Mouse (Mus musculus): Measurements from ENCODE around the gene Gm49318.

Gene Gm49318

GRCm38 (mm10) chr9:22067195-22067594, 3.9 kb downstream of the Gm49318 start:
- no peak for DNase-seq

DNA sequence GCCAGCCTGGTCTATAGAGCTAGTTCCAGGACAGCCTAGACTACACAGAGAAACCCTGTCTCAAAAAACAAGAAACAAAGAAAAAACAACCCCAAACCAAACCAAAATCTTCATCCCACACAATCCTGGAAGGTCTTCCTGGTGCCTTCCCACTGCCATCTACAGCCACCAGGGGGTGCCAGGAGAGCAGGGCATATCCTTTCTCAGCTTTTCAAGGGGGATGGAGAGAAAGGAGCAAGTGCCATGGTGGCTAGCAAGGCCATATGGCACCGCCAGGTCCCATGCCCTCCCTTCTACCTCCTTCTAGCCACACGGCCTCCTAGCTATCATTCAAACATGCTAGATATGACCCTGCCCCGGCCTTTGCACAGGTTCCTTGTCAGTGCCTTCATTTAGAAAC, 4.6 kb downstream of the Gm49318 start:
- DNase-seq = peak; percentile 79

DNA sequence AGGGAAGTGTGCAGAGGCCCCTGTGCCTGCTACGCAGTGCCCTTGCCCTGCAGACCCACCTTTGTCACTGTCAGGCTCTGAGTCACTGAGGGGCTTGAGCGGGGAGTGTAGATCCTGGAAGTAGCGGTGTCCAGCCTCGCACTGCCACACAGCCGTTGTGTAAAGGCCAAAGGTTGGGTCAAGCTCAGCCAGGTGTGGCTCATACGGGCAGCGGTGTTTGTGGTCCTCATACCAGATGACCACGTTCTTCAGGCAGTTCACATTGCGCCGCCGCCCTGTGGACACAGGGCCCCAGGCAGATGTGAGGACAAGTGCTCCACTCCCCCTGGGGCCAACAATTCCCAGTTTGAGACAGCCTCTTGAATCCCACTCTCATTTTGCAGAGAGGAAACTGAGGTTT, 5.4 kb downstream of the Gm49318 start:
- no peak for DNase-seq

GRCm38 (mm10) chr9:22064341-22064740, 6.7 kb downstream of the Gm49318 start:
- no peak for DNase-seq

DNA sequence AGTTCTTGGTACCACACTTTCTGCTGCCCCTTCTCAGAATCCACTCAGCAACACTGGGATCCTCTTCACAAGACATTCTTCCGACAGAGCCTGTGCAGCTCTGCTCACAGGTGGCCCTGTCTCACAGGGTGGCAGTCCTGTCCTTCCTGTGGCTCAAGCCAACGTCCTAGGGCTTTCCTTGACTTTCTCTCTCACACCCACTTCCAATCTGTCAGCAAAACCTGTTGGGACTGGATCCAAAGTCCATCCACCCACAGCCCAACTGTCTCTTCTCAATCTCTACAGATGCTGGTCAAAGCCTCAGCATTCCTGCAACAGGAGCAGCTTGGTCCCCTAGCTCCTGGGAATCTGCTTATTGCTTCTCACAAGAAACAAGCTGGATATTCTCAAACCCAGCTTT, 9.7 kb downstream of the Gm49318 start:
- no peak for DNase-seq

GRCm38 (mm10) chr9:22058011-22058424, 13.0 kb downstream of the Gm49318 start:
- no peak for DNase-seq

DNA sequence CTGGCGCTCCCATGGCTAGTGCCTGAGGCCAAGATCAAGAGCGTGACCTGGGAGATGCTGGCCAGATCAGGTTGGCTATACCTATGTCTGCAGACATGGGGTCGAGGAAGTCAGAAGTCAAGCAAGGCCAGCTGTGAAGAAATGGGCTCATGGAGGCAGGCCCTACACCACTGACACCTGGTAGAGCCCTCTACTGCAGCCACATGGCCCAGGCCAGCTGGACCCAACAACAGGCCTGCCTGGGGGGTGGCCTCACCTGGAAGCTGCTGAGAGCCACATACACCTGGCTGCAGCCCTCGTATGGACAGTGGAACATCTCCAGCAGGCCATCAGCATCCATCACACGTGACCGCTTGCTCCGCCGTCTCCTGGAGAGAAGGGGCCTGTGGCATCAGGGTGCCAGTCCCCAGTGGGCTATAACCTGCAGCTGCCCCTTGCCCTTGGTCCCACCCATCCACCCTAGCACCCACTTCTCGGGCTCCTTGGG, 14.0 kb downstream of the Gm49318 start:
- no peak for DNase-seq

DNA sequence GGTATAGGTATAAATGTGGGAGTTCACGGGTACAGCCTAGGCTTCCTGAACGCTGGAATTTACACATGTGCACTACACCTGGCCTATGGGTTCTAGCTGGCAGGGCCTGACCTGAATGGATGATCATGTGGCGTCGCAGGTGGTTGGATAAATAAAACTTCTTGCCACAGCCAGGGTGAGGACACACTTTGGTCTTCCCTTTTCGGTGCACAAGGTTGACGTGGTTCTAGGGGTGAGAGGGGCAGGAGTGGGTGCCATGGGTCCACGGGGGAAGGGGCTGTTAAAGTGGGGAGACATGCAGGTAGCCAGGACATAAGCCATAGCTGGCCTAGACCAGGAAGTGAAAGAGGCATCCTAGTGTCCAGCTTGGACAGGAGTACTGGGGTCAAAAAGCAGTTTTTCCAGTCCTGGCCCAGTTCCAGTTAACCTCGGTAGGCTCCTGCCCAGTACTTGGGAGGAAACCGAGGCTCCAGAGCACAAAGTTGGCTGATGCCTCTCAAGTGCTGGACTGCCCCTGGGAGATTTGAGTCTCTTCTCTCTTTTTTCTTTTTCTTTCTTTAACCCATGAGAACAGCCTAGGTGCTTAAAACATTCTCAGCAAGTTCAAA, 14.7 kb downstream of the Gm49318 start:
- no peak for DNase-seq

- DNase-seq = no peak
Measured at GRCm38 (mm10) chr9:22055713-22056112, 15.3 kb downstream of the Gm49318 start.

DNA sequence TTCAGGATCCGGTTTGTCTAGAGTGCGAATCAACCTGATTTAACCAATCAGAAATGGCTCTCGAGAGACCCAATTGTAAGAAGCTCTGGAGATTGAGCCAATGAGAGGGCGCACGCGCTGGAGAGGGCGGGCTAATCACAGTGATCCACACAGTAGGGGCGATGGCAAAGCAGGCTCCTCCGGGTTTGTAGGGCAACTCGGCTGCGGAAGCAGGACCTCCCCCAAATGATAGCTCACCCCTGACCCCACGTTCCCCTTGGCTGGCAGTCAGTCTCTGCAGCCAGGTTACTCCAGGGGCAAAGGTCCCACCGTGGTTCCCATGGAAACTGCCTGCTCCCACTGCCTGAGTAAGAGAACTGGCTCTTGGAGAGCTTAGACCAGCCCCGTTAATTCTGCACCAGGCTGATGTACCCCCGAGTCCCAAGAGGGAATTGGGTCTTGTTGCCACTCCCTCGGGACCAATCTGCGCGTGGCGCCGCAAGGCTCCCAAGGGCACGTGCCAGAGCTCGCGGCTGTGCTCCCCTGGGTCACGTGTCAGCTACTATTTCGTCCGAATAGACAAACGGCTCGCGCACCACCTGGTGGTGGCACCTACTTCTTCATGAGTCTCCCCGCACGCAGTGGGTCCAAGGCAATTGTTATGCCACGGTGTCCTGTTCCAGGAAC, 16.5 kb downstream of the Gm49318 start:
- peak; percentile 78 for DNase-seq

DNA sequence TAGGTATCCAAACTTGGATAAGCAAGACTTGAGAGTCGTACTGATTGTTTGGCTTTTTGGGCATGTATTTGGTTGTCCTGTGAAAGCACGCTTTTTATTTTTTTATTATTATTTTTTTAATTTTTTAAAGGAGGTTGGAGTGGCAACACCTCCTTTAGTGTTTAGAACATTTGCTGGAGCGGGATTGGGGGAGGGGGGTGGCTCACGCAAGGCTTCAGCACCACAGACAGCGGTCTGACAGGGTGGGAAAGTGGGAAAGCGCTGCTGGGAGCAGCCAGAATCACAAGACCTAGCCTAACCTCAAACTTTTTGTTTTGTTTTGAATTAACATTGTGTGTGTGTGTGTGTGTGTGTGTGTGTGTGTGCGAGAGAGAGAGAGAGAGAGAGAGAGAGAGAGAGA, 17.4 kb downstream of the Gm49318 start:
- DNase-seq = no peak

GRCm38 (mm10) chr9:22051958-22052254, 19.2 kb downstream of the Gm49318 start, which contains the start of gene Elavl3:
TSS of gene Elavl3 (minus strand) at chr9:22052023.
- no peak for DNase-seq

GRCm38 (mm10) chr9:22051161-22051957, 19.7 kb downstream of the Gm49318 start:
- no peak for DNase-seq

GRCm38 (mm10) chr9:22050351-22050889, 20.6 kb downstream of the Gm49318 start:
- DNase-seq = peak; percentile 31

DNA sequence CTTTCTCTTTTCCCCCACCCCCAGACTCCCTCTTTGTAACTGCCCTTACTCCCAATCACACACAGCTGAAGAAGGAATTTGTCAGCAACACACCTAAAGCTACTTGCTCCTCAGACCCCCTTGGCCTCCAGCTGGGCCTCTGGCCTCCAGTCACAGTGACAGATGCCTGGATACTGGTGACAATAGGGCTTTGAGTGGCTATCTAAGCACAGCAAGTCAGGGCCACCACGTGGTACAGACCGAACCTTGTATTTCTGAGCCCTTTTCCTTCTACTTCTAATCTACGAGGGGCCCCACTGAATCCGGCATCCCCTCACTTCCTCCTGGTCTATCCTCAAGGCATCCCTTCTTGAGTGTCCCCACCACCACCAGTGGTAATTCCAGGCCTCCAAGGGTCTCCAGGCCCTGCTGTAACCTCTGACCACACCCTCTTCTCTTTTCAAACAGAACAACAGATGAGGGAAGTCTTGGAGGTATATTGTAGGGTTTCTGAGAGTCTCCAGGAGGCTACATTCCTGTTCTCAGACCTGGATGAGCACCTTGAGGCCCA, 21.3 kb downstream of the Gm49318 start:
- no peak for DNase-seq

GRCm38 (mm10) chr9:22049315-22049714, 21.7 kb downstream of the Gm49318 start:
- DNase-seq = no peak

DNA sequence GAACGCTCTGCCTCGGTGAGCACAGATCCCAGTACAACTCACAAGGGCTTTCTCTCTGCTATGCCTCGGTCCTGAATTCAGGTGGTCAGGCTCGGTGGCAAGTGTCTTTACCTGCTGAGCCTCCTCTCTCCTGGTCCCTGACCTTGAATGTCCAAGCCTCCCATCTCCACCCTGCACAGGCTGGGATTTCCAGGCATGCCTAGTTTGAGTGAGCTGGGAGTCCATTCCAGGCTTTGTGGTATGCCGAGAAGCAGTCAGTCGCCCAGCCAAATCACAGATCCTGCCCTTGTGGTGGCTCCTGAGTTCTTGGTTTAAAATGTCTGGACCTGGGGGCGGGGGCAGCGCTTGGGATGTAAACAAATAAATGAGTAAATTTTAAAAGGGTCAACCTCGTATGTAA, 23.7 kb downstream of the Gm49318 start:
- no peak for DNase-seq

DNA sequence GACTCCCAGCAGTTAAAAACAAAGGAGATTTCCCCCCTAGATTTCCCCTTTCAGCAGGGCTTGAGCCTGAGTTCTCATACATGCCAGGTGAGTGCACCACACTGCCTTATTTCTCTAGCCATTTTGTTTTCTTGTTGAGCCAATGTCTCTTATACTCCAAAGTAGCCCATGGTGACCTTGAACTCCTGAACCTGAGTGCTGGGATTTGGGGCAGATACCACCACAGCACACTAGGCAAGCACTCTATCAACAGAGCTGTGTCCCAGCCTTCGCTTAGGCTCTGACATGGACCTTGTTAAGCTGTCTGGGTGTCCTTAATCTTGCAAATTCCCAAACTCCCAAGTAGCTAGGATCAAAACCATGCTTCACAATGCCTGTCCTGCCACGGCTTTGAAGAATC, 29.2 kb downstream of the Gm49318 start:
- no peak for DNase-seq

DNA sequence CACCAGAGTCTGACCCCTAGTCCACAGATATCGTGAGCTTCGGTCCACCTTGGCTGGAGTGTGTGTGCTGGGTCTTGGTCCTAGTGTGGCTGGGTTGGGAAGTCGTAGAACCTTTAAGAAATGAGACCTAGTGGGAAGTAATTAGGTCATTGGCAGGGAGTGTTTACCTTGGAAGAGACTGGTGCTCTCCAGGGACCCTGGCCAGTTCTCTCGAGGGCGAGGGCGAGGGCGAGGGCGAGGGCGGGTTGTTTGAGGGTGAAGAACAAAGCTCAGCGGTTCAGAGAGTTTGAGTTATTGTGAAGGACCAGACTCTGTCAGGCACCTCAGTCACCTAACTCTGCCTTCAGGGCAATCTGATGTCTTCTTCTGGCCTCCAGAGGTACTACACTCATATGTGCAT, 33.2 kb downstream of the Gm49318 start:
- DNase-seq = no peak

DNA sequence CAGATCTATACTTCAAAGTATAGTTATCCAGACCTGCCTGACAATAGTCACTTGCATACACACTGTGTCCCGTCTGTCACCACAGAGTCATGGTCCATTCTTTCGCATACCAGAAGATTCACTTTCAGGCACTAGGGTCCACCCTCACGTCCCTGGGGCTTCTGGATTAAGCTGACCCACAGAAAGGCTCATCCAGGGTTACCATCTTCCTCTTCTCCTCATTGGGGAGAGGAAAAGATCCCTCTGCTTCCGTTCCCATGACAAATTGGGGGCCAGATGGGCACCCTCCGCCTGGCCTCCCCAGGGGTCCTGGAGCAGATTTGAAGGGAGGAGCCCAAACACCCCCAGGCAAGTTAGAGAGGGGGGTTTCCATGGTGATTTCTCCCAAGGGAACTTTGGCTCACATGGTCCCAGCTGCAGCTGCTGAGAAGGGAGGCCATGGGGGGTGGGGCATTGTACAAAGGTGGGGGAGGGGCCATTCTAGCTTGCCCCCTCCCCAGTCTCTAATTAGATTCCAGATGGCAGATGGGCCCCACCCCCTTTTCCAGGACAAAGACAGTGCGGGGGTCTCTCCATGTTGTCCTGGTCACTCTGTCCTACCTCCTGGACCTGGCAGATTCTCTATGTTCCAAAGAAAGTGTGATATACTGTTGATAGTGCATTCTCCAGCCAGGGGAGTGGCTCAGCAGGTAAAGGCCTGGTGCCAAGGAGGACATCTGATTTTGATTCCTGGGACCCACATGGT, 35.6 kb downstream of the Gm49318 start:
- DNase-seq = no peak

GRCm38 (mm10) chr9:22030386-22030785, 40.7 kb downstream of the Gm49318 start:
- DNase-seq = no peak

DNA sequence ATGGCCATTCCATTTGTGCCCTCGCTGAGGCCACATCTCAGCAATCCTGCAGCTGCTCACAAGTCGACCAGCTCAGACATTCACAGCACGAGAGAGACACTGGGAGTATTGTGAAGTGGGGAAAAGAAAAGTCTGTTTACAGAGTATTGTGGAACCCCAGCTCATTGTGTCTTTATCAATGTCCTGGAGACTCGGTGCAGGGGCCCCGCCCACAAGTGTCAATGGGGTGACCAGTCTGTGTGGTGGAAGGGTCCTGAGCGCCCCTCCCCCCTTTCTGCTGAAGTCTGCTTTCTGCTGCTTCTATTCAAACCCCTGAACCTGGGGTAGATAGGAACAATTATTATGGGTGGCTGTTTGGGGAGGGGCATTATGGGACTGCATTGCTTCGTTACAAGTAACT, 42.6 kb downstream of the Gm49318 start:
- DNase-seq = no peak

GRCm38 (mm10) chr9:22024592-22024991, 46.5 kb downstream of the Gm49318 start:
- DNase-seq = peak; percentile 9
